Comparison of ENCODE assay signal across 22 mouse cellular contexts in genomic region chr6:22114079-22114478, GRCm38 (mm10).
"Had no signal": no experiment of that assay in that cellular context is flagged by ENCODE, and none has a peak within 500 bp of the region (broad histone marks: within the 10 kb centered on the region; RNA-seq: fewer than 3 reads in every experiment).

No protein-coding gene starts in this region.

- H3K4me1 ChIP-seq: heart, embryonic 10.5 days; heart, embryonic 12.5 days; hindbrain, embryonic 10.5 days; hindbrain, embryonic 12.5 days; intestine, embryonic 15.5 days; limb, embryonic 10.5 days had no signal

- H3K4me2 ChIP-seq: heart, embryonic 12.5 days; hindbrain, embryonic 12.5 days; hindbrain, embryonic 14.5 days; intestine, embryonic 15.5 days; limb, embryonic 12.5 days had no signal

- H3K27ac ChIP-seq: heart, embryonic 10.5 days; hindbrain, embryonic 10.5 days; hindbrain, embryonic 12.5 days; hindbrain, embryonic 14.5 days; intestine, embryonic 15.5 days; layer of hippocampus, adult 2 months; left cerebral cortex, adult 2 months; limb, embryonic 10.5 days; limb, embryonic 12.5 days had no signal

- H3K9ac ChIP-seq: heart, embryonic 12.5 days; hindbrain, embryonic 12.5 days; hindbrain, embryonic 14.5 days; intestine, embryonic 15.5 days; limb, embryonic 12.5 days had no signal

- H3K27me3 ChIP-seq: heart, embryonic 12.5 days; hindbrain, embryonic 12.5 days; intestine, embryonic 15.5 days; limb, embryonic 12.5 days had no signal

- H3K9me3 ChIP-seq: heart, embryonic 10.5 days; heart, embryonic 12.5 days; hindbrain, embryonic 10.5 days; hindbrain, embryonic 12.5 days; intestine, embryonic 15.5 days; limb, embryonic 10.5 days; limb, embryonic 12.5 days had no signal

- DNase-seq: gastrocnemius, postnatal 25 days; heart, adult 18-20 months; heart, postnatal 10 days; heart, postnatal 4 days; kidney, adult 18-20 months; kidney, adult 8-10 months; kidney, postnatal 10 days; kidney, postnatal 25 days; kidney, postnatal 4 days had no signal

- ATAC-seq: hindbrain, embryonic 16.5 days; inflammation-experienced regulatory T-cells, adult 6 months; intestine, embryonic 15.5 days; intestine, postnatal 0 days had no signal

- H3K36me3 ChIP-seq: heart, embryonic 10.5 days; heart, embryonic 12.5 days; hindbrain, embryonic 10.5 days; hindbrain, embryonic 12.5 days; intestine, embryonic 15.5 days; limb, embryonic 12.5 days had no signal

- H3K4me3 ChIP-seq: heart, embryonic 10.5 days; heart, embryonic 12.5 days; hindbrain, embryonic 10.5 days; hindbrain, embryonic 12.5 days; intestine, embryonic 15.5 days; layer of hippocampus, adult 2 months; left cerebral cortex, adult 2 months; limb, embryonic 10.5 days; limb, embryonic 12.5 days had no signal
